Mouse (Mus musculus) lung, embryonic 14.5 days (tissue): ENCODE measurements at regions not wholly inside any gene's neighbourhood (a gene's known extent, or its start where the extent isn't known, plus 50 kb on each side); places are given as distances from the start of the nearest gene placed in this dataset.

Experiments
- ATAC-seq: fragments of 200-750 bp; cut with Nextera tagmentation; 2 replicates; pipeline ENCODE4 v1.8.0; 2017; ENCODE audit warnings: mild to moderate bottlenecking, moderate TSS enrichment, moderate library complexity; ENCODE audit not compliant: insufficient read depth
- DNase-seq: peaks from one replicate; pipeline ENCODE4 v3.0.0-alpha.2; 2015
- H3K27ac ChIP-seq: fragments of 300-500 bp; sonication (generic); 2 replicates; pipeline ENCODE4 v1.5.1; 2014; ENCODE audit warnings: low read depth, mild to moderate bottlenecking, moderate library complexity
- H3K27me3 ChIP-seq: fragments of 300-500 bp; sonication (generic); 2 replicates; pipeline ENCODE4 v1.6.1; 2014; ENCODE audit warnings: low read length, control low read depth; ENCODE audit not compliant: insufficient read depth
- H3K36me3 ChIP-seq: fragments of 300-500 bp; sonication (generic); 2 replicates; pipeline ENCODE4 v1.6.1; 2014; ENCODE audit warnings: control low read depth; ENCODE audit not compliant: insufficient read depth
- H3K4me1 ChIP-seq: fragments of 300-500 bp; sonication (generic); 2 replicates; pipeline ENCODE4 v1.6.1; 2014; ENCODE audit warnings: antibody characterized with exemption, control low read depth; ENCODE audit not compliant: insufficient read depth
- H3K4me2 ChIP-seq: fragments of 300-500 bp; sonication (generic); 2 replicates; pipeline ENCODE4 v1.6.1; 2014; ENCODE audit warnings: mild to moderate bottlenecking
- H3K4me3 ChIP-seq: fragments of 300-500 bp; sonication (generic); 2 replicates; pipeline ENCODE4 v1.5.1; 2014; ENCODE audit warnings: low read depth, low read length
- H3K9ac ChIP-seq: fragments of 300-500 bp; sonication (generic); 2 replicates; pipeline ENCODE4 v1.6.1; 2014
- H3K9me3 ChIP-seq: fragments of 300-500 bp; sonication (generic); 2 replicates; pipeline ENCODE4 v1.6.1; 2016; ENCODE audit warnings: low read depth, low read length, control low read depth
- CTCF ChIP-seq: IDR thresholded peaks from 2 replicates; pipeline ENCODE4 v1.5.1; 2016; ENCODE audit warnings: antibody characterized with exemption, low read depth
- WGBS: fragments of 180-500 bp; shearing (Covaris S2); extraction: QIAGEN DNeasy Blood & Tissue Kit; methylation state at CpG from one replicate; pipeline ENCODE4 v1.1.7; 2014; 5-methylcytosine and 5-hydroxymethylcytosine counted together

- H3K4me1 ChIP-seq, result no peaks in the 10 kb centered on the region
- no peak overlapping the region for H3K4me3 ChIP-seq
- H3K27me3 ChIP-seq, result no peaks in the 10 kb centered on the region
- no peaks in the 10 kb centered on the region for H3K9me3 ChIP-seq
- no peaks in the 10 kb centered on the region for H3K36me3 ChIP-seq
- no peak overlapping the region for H3K9ac ChIP-seq
- TF ChIP-seq CTCF, result no peak
- no peak overlapping the region for H3K4me2 ChIP-seq
- H3K27ac ChIP-seq, result no peak overlapping the region
- 72% methylated on average over 7 of the region's 7 CpGs for WGBS
- DNase-seq, result no peak
- ATAC-seq, result no peak
These were observed 131.5 kb upstream of the 3110018I06Rik start for GRCm38 (mm10) chr12:107356974-107357373.

- 76% methylated on average over 12 of the region's 12 CpGs for WGBS
These were observed 127.9 kb upstream of the 3110018I06Rik start for GRCm38 (mm10) chr12:107360511-107360910.

DNA sequence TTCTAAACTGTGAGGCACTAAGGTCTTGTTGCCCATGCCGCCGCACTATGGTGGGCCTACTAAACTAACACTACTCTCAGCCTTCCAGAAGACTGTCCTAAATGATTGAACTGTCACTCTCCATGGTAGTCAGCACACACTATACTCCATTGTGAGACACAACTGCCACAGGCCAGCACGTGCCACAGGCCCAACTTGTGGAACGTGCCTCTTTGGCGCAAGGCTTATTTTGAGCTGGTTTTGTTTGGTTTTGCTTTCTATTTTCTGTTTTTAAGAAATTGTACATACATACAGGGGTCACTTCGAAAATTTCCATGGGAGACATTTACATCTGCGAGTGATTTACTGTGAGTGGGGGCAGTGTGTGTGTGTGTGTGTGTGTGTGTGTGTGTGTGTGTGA is 126.8 kb upstream of the 3110018I06Rik start:
- no peak for ATAC-seq
- H3K27me3 ChIP-seq, result no peaks in the 10 kb centered on the region
- H3K4me2 ChIP-seq, result no peak overlapping the region
- no peaks in the 10 kb centered on the region for H3K4me1 ChIP-seq
- TF ChIP-seq CTCF, result no peak
- H3K9me3 ChIP-seq, result no peaks in the 10 kb centered on the region
- no peaks in the 10 kb centered on the region for H3K36me3 ChIP-seq
- DNase-seq, result no peak
- no peak overlapping the region for H3K27ac ChIP-seq
- H3K4me3 ChIP-seq, result no peak overlapping the region
- 90% methylated on average over 7 of the region's 7 CpGs for WGBS
- H3K9ac ChIP-seq, result no peak overlapping the region

More at GRCm38 (mm10) chr12:107360511-107360910, 127.9 kb upstream of the 3110018I06Rik start:
- H3K27ac ChIP-seq, result no peak overlapping the region
- no peak overlapping the region for H3K4me3 ChIP-seq
- H3K27me3 ChIP-seq, result no peaks in the 10 kb centered on the region
- no peak overlapping the region for H3K9ac ChIP-seq
- no peaks in the 10 kb centered on the region for H3K9me3 ChIP-seq
- no peak overlapping the region for H3K4me2 ChIP-seq
- DNase-seq (no peak), ATAC-seq (no peak)
- H3K4me1 ChIP-seq, result no peaks in the 10 kb centered on the region
- H3K36me3 ChIP-seq, result no peaks in the 10 kb centered on the region
- no peak for TF ChIP-seq CTCF

- no peak overlapping the region for H3K9ac ChIP-seq
- H3K27me3 ChIP-seq, result no peaks in the 10 kb centered on the region
- no peak overlapping the region for H3K27ac ChIP-seq
- ATAC-seq, result no peak
- H3K36me3 ChIP-seq, result no peaks in the 10 kb centered on the region
- H3K9me3 ChIP-seq, result no peaks in the 10 kb centered on the region
- no peak overlapping the region for H3K4me2 ChIP-seq
- no peak overlapping the region for H3K4me3 ChIP-seq
- no peak for TF ChIP-seq CTCF
- H3K4me1 ChIP-seq, result no peaks in the 10 kb centered on the region
- no peak for DNase-seq
- 65% methylated on average over 10 of the region's 10 CpGs for WGBS
These were observed 126.3 kb upstream of the 3110018I06Rik start for GRCm38 (mm10) chr12:107362120-107362519.

DNA sequence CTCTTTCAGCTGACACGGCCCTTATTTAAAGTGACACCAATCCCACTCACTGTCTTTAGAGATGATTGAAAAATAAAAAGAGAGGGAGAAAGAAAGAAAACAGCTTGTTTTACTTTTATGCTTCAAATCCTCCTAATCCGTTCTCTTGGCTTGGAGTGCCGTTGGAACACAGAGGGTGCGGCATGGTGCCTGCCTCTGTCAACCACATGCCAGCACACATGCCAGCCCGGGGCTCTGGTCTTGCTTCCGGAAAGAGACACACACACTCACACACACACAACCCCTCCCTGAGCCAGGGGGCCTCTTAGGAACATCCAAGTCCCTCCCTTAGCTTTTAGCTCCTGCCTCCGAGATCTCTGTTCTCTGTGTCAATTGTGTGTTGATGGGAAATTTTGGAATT is 116.2 kb upstream of the 3110018I06Rik start:
- Histone ChIP-seq H3K4me2 (no peak overlapping the region), H3K9ac (no peak overlapping the region), H3K9me3 (no peaks in the 10 kb centered on the region), H3K27ac (no peak overlapping the region), H3K4me1 (no peaks in the 10 kb centered on the region), H3K4me3 (no peak overlapping the region), H3K36me3 (no peaks in the 10 kb centered on the region), H3K27me3 (no peaks in the 10 kb centered on the region)
- no peak for ATAC-seq
- no peak for DNase-seq
- no peak for TF ChIP-seq CTCF
- WGBS, result 78% methylated on average over 7 of the region's 7 CpGs

DNA sequence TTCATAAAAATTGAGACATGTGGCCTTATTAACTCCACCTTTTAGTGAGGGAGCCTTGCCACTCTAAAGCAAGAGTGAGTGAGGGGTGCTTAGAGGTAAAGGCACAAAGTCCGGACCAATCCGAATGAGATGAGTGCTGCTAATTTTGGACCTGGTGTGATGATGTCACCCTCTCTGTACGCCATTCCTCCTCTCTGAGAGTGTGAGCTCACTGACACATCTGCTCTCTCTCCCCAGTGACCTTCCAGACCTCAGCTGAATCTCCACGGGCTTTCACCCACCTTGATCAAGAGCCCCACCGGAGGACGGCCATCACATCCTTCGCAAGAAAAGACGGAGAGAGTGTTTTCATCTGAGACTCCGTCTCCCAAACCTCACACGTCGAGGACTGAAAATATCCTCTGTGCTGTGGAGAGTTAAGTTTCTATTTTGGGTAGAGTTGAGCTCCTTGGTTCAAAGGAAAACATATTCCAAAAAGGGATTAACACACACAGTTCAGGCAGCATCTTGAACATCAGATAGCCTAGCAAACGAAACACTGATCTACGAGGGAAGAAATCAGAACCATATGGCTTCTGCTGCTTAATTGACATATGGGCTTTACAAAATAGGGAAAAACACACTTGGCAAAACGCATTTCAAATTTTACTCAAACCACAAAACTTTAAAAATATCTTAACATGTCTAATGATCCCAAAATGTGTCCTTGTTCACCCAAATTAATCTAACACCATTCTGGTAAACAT is 96.2 kb upstream of the 3110018I06Rik start:
- no peak overlapping the region for H3K27ac ChIP-seq
- H3K4me3 ChIP-seq, result no peak overlapping the region
- H3K4me1 ChIP-seq, result no peaks in the 10 kb centered on the region
- no peaks in the 10 kb centered on the region for H3K36me3 ChIP-seq
- 61% methylated on average over 14 of the region's 14 CpGs for WGBS
- no peak overlapping the region for H3K9ac ChIP-seq
- H3K4me2 ChIP-seq, result no peak overlapping the region
- no peak for ATAC-seq
- no peak for TF ChIP-seq CTCF
- DNase-seq, result no peak
- no peaks in the 10 kb centered on the region for H3K27me3 ChIP-seq
- no peaks in the 10 kb centered on the region for H3K9me3 ChIP-seq

- Histone ChIP-seq H3K4me1 (no peaks in the 10 kb centered on the region), H3K4me2 (no peak overlapping the region), H3K9ac (no peak overlapping the region), H3K27me3 (no peaks in the 10 kb centered on the region), H3K4me3 (no peak overlapping the region), H3K36me3 (no peaks in the 10 kb centered on the region), H3K27ac (no peak overlapping the region), H3K9me3 (no peaks in the 10 kb centered on the region)
- DNase-seq (no peak), ATAC-seq (no peak)
- 50% methylated on average over 1 of the region's 1 CpGs for WGBS
- TF ChIP-seq CTCF, result no peak
These were observed 94.0 kb upstream of the 3110018I06Rik start for GRCm38 (mm10) chr12:107394467-107394866.
